Mouse (Mus musculus) adrenal gland, adult (tissue): ENCODE measurements around the gene Klhl40.
A peak's percentile ranks its signal among the peaks of the same experiment; 100 is the strongest.

Experiments
- DNase-seq, 2 experiments: peaks; one replicate each; pipeline ENCODE4 v3.0.0; 2022 to 2023; ENCODE audit warnings: low spot score in 1 of 2; ENCODE audit not compliant: inconsistent age in 2 of 2

Gene Klhl40

DNA sequence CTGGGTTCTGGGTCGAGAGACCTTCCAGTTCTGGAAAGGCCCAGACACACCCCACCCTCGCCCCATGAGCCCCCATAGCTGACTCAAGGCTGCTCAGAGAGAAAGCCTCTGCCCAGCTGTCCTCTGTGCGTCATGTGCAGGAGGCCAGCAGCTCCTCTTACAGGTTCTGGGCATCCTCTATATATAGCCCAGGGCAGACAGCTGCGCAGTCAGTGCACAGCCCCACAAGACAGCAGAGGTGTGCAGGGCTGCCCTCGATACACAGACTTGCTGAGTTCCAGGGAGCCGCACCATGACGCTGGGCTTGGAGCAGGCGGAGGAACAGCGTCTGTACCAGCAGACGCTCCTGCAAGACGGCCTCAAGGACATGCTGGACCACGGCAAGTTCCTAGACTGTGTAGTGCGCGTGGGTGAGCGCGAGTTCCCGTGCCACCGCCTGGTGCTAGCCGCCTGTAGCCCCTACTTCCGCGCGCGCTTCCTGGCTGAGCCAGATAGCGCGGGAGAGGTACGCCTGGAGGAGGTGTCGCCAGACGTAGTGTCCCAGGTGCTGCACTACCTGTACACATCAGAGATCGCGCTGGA is at the start of gene Klhl40:
TSS of gene Klhl40 (plus strand) at position 124 of the 582 bp plus-strand sequence.
- peak; percentile 18 to 64 for DNase-seq

DNA sequence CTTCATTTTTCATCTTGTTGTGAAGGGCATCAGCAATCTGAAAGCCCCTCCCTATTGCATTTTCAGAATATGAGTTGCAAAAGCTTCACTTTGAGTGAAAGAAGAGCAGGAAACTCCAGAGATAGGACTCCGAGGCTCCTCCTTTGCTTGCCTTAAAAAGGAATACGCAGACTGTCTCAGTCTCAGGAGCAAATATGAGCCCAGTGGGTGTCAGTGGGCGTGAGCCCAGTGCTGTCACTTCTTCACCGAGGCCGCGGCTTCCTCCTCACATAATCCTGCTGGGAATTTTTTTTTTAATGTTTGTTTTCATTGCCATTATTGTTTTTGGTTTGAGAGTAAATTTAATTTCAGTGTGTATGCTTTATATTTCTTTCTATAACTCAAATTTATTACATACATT is 36.9 kb upstream of the Klhl40 start:
- DNase-seq = no peak

- no peak for DNase-seq
Observed at GRCm38 (mm10) chr9:121741168-121741567, 36.2 kb upstream of the Klhl40 start.

DNA sequence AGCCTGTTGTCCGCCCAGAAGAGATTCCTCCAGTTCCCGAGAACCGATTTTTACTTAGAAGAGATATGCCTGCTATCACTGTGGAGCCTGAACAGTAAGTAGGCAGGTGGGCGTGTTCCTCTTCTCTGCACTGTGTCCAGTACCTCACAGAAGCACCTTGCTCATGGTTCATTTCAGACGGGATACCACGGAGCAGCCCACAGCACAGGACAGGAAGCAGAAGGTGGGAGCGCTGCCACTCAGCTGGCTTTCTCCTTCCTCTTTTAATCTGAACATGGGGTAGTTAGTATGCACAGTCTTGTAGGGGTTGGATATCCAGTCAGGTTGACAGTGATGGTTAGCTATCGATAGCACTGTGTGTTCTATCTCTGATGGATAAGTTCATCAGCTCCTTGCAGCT is 33.4 kb upstream of the Klhl40 start:
- no peak for DNase-seq

DNA sequence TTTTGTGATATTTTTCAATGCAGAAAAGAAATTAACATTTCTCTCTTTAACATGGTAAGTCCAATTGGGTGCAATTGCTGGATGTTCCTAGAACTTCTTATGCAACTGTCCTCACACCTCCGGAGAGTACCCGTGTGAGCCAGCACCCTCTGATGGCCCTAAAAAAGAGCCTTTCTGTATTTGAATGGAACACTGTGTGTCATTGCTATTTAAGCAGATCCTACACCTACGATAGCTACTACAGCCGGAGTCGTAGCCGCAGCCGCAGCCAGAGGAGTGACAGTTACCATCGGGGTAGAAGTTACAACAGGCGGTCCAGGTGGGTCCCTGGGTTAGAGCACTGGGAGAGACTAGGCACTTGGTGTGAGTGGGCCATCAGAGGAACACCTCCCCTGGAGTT is 24.6 kb upstream of the Klhl40 start:
- peak in 1 of 2 experiments; percentile 16 for DNase-seq

- DNase-seq = peak in 1 of 2 experiments; percentile 15
Observed at GRCm38 (mm10) chr9:121754624-121755023, 22.8 kb upstream of the Klhl40 start.

DNA sequence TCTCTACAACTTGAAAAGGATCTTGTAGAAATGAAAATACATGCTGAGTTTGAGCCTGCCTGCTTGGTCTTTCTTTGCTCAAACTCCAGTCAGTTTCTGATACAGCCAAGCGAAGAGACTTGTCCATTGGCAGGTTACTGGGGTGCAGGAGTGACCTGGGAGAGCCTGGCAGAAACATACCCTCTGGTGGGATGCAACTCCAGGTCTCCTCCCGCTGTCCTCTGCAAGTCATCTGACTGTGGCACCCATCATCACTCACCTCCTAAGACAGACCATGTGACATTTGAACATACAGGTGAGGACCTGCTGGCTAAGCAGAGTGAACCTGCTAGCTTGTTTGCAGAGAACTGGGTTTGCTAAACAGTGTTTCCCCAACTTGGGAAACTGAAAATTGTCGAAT is 20.6 kb upstream of the Klhl40 start:
- peak in 1 of 2 experiments; percentile 23 for DNase-seq

DNA sequence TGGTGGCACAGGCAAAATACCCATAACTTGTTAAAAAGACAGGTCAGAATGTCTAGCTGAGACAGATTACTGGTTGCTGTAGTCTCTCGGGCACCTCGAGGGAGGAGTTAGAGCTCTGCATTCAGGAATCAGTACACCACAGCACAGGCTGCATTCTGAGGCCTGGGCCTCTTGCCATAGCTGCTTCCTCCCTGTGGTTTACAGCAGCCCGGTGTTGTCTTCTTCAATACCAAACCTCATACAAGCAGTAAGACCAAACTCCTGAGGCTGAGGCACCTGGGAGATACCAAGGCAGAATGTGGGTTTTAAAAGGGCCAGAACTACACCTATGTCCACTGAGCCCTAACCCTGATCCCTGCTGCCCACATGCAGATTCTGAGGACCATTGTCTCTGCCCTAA is 20.0 kb upstream of the Klhl40 start:
- peak in 1 of 2 experiments; percentile 57 for DNase-seq

DNA sequence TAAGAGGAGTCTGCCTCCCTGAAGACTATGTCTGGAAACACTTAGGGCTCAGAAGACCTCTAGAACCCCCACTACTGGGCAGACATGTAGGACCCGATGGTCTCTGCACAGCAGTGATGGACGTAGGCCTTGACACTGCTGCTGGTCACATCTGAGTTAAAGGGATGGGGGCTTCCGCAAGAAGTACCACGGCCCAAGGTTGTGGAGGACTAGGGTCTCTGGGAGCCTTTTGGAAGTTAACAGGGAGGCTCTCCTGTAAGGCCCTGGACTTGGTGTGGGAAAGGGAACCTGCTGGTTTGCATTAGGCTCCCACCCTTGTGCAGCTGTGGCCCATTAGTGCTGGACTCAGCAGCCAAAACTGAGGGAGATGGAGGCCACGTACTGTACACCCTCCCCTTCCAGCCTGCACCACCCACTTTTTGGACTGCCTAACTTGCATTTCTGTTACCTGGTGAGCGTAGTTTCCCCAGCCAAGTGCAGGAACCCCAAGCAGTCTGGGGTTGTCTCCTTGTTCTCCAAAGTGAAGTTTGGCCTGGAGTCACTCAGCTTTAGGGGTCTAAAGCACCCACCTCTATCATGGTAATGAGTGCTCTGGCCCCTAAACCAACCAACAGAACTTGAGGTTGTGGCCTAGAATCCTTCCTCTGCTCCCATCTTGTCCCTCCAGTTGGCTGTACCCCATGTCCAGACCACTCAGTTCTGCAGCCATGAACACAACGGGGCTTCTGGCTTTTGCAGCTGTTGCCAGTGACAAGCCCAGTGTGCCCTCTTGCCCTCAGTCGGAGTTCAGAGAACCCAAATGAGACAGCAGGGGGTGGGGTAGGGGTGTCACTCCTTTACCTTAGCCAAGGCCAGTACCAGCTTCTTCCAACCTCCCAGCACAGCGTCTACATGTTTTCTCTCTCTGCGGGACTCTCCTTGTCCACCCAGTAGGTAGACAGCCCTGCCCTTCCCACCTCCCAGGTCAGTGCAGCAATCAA is 19.3 kb upstream of the Klhl40 start:
- peak; percentile 24 to 55 for DNase-seq

DNA sequence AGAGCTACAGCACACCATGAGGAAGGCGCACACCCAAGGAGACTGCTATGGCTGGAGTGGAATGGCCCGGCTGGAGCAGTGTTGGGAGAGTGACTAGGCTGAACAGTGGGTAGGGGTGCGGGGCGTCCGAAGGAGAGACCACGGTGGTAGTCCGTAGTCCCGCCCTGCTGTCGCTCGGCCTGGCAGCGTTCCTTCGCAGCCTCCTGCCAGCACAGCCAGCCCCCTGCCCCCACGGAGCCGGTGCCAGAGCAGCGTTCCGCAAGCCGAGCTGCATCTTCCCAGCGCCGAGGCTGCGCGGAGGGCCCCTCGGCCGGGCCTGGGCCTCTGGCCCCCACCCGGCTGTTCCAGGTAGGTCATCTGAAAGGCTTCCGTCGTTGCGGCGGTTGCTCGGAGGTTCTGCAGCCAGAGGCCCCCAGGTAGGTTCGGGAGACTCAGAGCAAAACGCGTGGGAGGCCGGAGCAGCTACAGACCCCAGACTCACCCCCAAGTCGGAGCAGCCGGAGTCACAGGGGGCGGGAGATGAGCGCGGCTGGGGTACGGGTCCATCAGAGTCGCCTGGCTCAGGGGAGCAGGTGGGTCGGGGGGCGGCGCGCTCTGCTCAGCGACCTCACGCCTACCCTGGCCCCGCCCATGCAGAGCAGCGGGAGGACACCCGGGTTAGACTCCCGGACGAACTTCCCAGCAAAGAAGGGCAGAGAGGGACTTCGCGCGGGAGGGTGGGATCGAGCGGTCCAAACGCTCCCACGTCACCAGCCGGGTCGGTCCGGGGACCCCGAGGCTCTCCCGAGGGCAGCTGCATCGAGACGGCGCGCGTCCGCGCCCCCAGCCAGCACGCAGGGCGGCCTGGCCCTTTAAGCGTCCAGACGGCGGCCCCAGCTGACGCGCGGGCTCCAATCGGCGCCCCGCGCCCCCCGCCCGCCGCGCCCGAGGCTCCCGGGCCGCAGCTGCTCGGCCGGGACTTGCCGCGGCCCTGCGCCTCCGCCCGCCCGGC is 18.0 kb upstream of the Klhl40 start, which contains the start of gene Zfp651:
TSS of gene Zfp651 (plus strand) at position 240 of the 991 bp plus-strand sequence.
- peak; percentile 75 to 85 for DNase-seq

DNA sequence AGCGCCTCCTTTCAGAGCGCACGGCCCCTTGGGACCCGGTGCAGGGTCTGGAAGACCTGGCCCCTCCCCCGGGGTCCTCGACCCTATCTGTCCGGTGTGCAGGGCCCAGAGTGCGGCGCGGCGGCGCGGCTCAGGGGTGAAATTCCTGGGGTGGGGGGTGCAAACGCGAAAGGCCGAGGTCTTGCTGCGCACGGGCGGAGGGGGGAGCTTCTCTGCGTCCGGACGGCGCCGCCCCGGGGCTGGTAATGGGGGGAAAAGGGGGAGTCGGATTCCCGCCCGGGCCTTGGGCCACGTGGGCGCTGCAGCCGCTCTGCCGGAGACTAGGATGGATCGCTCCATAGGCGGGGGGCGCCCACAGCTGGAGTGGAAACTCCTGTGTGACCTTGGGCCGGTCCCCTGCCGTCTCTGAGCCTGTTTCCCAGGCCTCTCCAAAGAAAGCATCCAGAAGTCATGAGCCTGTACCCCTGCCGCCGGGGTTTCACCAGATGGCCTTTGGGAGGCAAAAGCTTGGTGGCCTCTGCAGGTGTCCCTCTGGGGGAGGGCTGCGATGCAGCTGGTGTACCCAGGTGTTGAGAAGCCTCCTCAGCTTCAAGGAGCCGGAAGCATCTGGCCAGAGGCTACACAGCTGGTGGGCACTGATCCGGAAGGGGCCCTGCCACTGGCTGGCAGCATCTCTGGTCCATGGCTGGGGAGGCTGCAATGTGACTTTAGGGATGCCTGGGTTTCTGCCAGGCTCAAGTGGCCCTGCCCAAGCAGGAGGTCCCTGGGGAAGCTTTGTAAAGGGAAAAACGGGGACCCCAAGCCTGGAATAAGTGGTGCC is 16.9 kb upstream of the Klhl40 start:
- DNase-seq = peak; percentile 81 to 86

- DNase-seq = peak; percentile 53 to 77
Observed at GRCm38 (mm10) chr9:121761091-121761665, 16.2 kb upstream of the Klhl40 start.

GRCm38 (mm10) chr9:121761787-121762186 is 15.6 kb upstream of the Klhl40 start:
- DNase-seq = peak; percentile 17 to 32

GRCm38 (mm10) chr9:121762248-121762647 is 15.2 kb upstream of the Klhl40 start:
- DNase-seq = no peak

DNA sequence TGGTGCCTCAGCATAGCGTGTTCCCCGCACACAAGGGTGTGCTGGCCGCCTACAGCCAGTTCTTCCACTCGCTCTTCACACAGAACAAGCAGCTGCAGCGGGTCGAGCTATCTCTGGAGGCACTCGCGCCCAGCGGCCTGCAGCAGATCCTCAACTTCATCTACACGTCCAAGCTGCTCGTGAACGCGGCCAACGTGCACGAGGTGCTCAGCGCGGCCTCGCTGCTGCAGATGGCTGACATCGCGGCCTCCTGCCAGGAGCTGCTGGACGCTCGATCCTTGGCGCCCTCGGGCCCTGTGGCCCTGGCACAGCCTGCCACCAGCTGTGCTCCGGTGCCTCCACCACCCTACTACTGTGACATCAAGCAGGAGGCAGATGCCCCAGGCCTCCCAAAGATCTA is 14.6 kb upstream of the Klhl40 start:
- DNase-seq = no peak

- peak; percentile 23 to 67 for DNase-seq
Observed at GRCm38 (mm10) chr9:121763716-121764115, 13.7 kb upstream of the Klhl40 start.

DNA sequence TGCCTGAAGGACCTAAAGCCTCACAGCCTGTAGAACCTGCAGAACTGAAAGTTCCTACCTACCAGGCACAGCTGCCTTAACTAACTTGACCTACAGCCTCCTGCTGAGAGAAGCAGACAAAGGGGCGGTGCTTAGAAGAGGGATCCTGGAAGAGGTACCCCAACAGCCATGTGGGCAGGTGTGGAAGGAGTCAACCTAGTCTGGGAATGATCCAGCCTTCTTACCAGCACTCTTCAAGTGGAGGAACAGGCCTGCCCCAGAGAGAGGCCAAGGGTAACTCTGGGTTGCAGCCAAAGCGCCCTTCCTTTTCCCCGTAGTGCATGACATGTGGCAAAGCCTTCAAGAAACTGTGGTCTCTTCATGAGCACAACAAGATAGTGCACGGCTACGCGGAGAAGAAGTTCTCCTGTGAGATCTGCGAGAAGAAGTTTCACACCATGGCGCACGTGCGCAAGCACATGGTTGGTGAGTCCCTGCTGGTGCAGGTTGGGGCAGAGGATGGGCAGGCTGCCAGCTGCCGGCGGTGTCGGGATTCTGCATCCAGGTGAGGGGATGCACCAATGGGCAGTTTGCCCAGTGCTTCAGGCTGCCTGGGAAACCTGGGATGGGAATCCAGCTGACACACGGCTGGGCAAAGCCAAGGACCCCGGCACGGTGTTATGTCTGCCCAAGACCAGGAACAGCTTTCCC is 12.1 kb upstream of the Klhl40 start:
- no peak for DNase-seq

DNA sequence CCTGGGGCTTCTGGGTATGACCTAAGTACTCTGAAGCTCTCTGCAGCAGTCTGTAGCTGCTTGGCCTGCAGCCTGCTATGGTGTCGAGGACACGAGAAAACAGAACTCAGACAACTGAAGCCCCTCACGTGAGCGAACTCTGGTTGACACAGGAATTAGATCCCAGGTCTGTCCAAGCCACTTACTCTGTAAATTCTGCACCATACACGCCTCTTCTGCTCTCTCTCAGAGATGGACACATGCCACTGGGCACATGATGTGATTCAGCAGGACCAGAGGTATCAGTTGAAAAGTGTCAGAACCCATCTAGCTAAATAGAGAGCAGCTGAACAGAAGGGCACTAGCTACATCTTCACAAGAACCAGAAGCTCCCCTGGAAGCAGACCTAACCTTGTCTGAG is 5.0 kb upstream of the Klhl40 start:
- no peak for DNase-seq

DNA sequence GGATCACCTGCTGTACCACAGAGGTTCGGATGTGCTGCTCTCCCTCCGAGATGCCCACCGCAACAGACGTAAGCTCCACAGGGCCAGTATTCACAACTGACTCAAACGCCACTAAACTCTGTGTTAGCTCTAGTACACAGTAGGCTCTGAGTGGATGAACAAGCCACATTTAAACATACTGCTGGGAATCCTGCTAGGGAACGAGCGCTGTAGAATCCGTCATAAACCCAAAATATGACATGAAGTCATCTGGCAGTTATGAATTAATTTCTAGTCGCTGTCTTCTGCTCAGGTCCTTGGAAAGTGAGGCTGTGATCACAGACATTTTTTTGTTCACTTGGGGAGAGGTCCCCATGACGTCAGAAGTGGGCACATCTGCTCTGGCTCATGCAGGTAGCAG is 1.5 kb upstream of the Klhl40 start:
- DNase-seq = no peak
